8 mouse cellular contexts compared by ENCODE assay signal in the genomic region with DNA sequence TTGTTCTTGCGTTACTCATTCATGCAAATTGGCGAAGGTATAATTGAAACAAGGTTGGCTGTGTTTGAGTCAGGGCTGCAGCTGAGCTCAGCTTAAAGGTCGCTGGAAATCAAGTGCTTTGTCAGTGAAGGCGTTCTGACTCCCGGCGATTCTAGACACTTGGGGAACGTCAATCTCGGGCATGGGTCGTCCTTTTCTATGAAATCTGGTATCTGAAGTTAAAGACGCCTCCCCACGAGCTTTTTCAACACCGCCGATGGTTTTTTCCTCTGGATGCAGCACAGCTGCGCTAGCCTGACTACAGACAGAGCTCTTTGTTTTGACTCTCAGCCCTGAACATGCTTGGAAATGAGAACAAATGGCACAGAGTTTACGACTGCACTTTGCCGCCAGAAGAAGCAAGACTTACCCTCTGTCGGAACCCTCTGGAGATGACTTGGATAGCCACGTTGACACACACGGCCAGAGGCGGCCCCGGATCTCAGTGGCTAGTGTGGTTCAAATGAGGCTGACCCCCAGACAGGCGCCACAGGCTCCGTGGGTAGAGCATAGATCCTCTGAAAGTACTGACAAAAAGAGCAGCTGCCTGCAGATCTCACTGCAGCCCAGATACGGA. TPM values are rescaled to one million over a fixed set of nuclear protein-coding genes. Genes with fewer than 3 reads are reported as not detected.
DNase-seq lines count a peak whose midpoint lies in the region; ATAC-seq and TF ChIP-seq lines count a peak whose summit lies in the region.

No protein-coding gene starts in this region.

- peak; percentile 56 to 85 for DNase-seq in adrenal gland, adult (ENCODE audit: inconsistent age in 2 of 2, low spot score in 1 of 2)
- no peak for DNase-seq in adrenal gland, postnatal 4 days (ENCODE audit: low spot score in 2 of 2)
- peak; percentile 44 for DNase-seq in kidney, adult 9 months
- no peak for DNase-seq in kidney, postnatal 10 days
- DNase-seq in brain, embryonic 14.5 days (ENCODE audit: low read depth), result peak; percentile 49
- peak; percentile 31 to 36 for DNase-seq in kidney, postnatal 36 days
- DNase-seq in cerebellum, postnatal 10 days, result no peak

- no peak for TF ChIP-seq POLR2A in brain, embryonic 14.5 days (IDR thresholded peaks at IDR 0.05; ENCODE audit: borderline replicate concordance, extremely low read depth, insufficient read depth, insufficient read length, poor library complexity, severe bottlenecking)

- no peak for ATAC-seq in megakaryocyte, adult 5-6 weeks (ENCODE audit: poor library complexity, severe bottlenecking)

- no peak for TF ChIP-seq CTCF in brain, embryonic 14.5 days (IDR thresholded peaks at IDR 0.05; ENCODE audit: borderline replicate concordance, extremely low read depth, insufficient read depth, insufficient read length)

RNA-seq across cellular contexts. Expression of gene Nedd4, which starts 31.0 kb away (rescaled TPM):
- total RNA-seq in adrenal gland, postnatal 4 days (2021), result 100 to 1,000 TPM; 708 to 756 TPM
- 459 and 612 TPM in 2 replicates for polyA plus RNA-seq in brain, embryonic 14.5 days (2012; rRNA removed)
- 36.7 and 38.0 TPM in 2 replicates for total RNA-seq in megakaryocyte, adult 5-6 weeks (2015)
- 47.0 and 68.7 TPM in 2 replicates for total RNA-seq in megakaryocyte, adult 5-6 weeks (2017)

Comparison
In these comparisons a context has a peak if more than half of its experiments do, and no peak if none do; other contexts are left out.
1. DNase-seq: peak in adrenal gland, adult (2 of 2), kidney, adult 9 months (single experiment), brain, embryonic 14.5 days (single experiment) and kidney, postnatal 36 days (2 of 2); none in adrenal gland, postnatal 4 days (0 of 2), kidney, postnatal 10 days (single experiment) and cerebellum, postnatal 10 days (0 of 2).
2. RNA of gene Nedd4, which starts 31.0 kb away (total RNA-seq): 708 to 756 TPM in adrenal gland, postnatal 4 days; 36.7 to 68.7 TPM in megakaryocyte, adult 5-6 weeks; every median in the first group is over 10 times any median in the second.